Mouse (Mus musculus) adipocyte (in vitro differentiated cells): ENCODE results near the gene Scamp3.

Experiments
- DNase-seq: peaks from one replicate; pipeline ENCODE4 v3.0.0-alpha.2; 2016; ENCODE audit warnings: low spot score

Gene Scamp3

DNA sequence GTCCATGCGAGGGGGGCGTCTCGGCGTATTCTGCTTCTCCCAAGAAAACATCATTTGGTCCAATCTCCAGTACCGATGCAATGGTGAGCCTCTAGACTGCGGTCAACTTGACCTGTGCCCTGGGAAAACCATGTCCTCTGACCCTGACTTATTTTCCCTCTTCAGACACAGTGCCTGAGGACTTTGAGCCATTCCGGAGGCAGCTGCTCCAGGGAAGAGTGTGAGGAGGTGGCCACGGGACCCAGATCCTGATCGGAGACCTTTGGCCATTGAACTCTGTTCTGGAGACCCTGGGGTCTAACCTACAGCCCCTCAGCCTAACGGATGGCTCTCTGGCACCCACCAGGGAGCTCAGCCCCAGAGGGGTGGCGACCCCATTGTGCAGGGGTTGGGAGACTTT is 49.1 kb downstream of the Scamp3 start:
- DNase-seq, result no peak

DNA sequence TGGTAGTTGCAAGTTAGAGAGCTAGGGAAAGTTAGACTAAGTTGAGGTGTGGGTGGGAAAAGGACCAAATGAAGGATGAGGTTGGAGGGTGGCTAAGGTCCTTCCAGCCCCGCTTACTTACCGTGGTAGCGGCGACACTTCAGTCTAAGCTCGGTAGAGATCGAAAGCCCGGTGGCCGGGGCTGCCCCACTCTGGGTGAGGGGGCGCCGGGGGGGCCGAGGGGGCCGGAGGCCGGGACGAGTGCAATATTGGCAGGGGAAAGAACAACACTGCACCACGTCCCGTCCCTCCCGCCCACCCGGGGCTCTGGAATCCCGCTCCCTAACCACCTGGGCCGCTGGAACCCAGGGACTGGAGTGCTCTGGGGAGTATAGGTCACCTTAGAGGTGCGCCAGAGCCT is 49.6 kb downstream of the Scamp3 start, which contains the start of gene Mtx1:
TSS of gene Mtx1 (minus strand) at position 189 of the 400 bp plus-strand sequence.
- DNase-seq, result no peak

DNA sequence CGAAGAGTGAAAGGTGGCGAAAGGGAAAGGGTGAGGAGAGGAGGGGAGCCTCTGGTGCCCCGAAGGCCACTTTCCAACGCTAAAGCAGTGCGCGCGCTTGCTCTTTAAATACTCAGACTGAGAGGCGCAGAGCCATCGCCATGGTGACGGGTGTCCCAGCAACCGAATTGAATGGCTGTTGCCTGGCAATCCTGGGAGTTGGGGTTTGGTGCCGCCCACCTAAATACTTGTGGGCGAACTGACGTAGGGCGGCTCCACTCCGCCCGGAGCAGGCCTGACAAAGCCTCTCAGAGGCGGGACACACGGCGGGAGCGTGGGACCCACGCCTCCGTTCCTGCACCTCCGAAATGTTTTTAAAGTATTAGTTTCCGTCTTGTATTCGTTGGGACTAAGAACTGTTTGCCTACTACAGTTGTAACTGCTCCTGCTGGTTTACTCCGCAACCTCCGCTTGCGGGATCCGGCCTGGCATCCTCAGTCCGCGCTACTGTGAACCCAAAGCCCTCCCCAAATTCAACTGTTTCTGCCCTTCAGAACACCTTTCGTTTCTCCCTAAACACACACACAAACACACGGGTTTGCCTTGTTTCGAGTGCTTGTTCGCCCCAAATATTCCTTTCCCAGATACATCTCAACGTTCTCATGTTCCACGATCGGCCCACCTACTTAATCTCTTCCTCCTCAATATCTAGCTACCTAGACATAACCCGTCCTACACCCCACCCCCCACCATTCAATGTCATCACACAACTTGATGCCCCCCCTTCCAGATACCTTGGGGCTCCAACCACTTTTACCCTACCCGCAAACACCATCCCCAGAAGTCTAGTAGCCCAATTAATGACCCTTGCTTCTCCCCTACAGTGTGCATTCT is 50.3 kb downstream of the Scamp3 start:
- DNase-seq, result peak; percentile 56

DNA sequence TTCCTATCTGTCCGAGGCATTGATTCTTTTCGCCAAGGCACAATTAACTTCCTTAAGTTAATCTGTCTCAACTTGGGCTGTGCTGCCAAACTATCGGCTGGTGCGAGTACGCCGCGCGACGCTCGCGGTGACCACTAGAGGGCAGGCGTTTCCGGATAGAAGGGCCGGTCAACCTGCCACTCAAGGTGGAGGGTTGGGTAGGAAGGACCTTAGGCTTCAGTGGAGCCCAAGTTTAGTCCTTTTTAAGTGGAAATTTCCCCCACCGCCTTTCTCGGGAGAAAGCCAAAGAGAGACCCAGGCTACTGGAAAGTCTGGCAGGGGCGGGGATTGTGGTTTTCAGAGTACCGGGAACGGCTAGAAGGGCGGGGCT is 50.9 kb downstream of the Scamp3 start:
- peak; percentile 88 for DNase-seq

DNA sequence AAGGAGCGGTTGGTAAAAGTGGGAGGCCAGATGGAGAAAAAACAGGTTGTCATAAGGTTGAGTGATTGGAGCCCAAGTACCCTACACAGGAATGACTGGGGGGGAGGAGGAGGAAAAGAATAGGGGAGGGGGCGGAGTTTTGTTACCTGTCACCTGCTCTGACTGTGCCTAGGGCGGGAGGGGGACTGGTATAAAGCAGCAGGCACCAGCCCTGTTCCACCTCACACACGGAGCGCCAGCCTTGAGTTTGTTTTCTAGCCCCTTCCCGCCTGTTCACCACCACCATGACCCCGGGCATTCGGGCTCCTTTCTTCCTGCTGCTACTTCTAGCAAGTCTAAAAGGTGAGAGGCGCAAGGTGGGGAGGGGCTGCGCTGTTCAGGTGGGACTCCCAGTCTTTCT is 51.6 kb downstream of the Scamp3 start, which contains the start of gene Muc1:
TSS of gene Muc1 (plus strand) at position 222 of the 400 bp plus-strand sequence.
- DNase-seq, result no peak

DNA sequence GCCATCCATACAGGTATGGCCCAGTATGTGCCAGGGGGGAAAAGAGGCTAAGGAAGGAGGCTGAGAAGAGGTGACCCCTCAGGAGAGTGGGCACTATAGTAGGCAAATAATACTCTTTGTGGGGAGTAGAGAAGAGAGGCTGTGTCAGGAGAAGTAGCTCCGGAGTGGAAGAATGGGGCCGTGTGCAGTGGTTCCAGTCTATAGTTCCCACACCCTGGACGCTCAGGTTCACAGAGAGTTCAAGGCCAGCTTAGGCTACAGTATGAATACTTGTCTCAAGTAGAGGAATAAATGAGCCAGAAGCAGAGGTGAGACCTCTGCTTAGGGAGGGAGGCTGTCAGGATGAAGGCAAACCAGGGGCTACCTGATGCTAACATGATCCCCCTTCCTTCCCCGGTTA is 52.0 kb downstream of the Scamp3 start:
- no peak for DNase-seq

DNA sequence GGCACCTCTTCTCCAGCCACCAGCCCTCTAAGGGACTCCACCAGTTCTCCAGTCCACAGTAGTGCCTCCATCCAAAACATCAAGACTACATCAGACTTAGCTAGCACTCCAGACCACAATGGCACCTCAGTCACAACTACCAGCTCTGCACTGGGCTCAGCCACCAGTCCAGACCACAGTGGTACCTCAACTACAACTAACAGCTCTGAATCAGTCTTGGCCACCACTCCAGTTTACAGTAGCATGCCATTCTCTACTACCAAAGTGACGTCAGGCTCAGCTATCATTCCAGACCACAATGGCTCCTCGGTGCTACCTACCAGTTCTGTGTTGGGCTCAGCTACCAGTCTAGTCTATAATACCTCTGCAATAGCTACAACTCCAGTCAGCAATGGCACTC is 53.3 kb downstream of the Scamp3 start:
- no peak for DNase-seq

DNA sequence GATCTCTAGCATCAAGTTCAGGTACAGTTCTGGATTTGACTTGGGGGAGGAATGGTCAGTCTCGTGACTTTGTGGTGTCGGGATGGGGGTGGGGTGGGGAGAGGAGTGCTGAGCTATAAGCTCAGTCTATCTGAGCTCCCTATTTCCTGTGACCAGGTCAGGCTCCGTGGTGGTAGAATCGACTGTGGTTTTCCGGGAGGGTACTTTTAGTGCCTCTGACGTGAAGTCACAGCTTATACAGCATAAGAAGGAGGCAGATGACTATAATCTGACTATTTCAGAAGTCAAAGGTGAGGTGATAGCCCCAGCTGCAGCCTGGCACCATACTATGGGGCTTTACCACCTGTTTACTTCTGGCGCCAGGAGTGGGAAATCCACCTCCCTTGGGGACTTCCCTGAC is 54.1 kb downstream of the Scamp3 start:
- no peak for DNase-seq

DNA sequence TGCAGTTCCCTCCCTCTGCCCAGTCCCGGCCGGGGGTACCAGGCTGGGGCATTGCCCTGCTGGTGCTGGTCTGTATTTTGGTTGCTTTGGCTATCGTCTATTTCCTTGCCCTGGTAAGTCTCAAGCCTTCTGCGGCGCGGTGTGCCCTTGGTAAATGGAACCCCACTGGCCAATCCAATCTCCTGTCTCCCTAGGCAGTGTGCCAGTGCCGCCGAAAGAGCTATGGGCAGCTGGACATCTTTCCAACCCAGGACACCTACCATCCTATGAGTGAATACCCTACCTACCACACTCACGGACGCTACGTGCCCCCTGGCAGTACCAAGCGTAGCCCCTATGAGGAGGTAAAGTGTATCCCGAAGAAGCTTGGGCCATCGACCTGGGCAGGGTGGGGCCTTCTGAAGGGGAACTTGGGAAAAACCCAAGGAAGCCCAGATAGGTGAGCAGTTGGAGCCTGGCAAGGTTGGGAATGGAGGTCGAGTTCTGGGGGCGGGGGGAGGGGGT is 54.6 kb downstream of the Scamp3 start:
- DNase-seq, result no peak
